Mouse (Mus musculus) MEL (cell line): ENCODE measurements at regions not wholly inside any gene's neighbourhood (a gene's known extent, or its start where the extent isn't known, plus 50 kb on each side); places are given as distances from the start of the nearest gene placed in this dataset.

Source experiments
- CHD2 ChIP-seq: IDR thresholded peaks from 2 replicates; pipeline ENCODE4 v1.6.1; 2011; ENCODE audit warnings: low read length, improper control_type of control experiment
- POLR2AphosphoS5 ChIP-seq: IDR thresholded peaks from 2 replicates; pipeline ENCODE4 v1.6.1; 2012; ENCODE audit warnings: low read depth, borderline replicate concordance, mild to moderate bottlenecking, inconsistent platforms, low read length, moderate library complexity, mixed read lengths

DNA sequence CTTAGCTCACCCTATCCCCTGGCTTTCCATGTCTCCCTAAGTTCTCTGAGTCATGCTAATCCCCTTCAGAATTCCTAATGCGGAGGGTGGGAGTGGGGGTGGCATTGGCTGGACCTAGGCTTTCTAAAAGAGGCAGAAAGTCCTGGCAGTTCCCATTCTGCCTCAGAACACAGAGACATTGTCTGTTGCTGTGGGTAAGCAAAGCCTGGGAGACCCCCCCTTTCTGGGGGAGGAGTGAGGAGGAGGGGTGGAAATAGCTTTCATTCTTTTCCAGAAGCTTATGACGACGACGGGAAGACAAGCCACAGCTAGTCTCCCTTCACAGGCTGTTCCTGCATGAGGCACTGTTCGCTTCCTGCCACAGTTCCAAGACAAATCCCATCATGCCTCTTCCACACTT, 83.6 kb downstream of the Trim29 start:
- TF ChIP-seq POLR2AphosphoS5: no peak
- TF ChIP-seq CHD2: no peak
